8 mouse cellular contexts compared by ENCODE assay signal in genomic region chr1:164798471-164798922, GRCm38 (mm10). TPM values are rescaled to one million over a fixed set of nuclear protein-coding genes. Genes with fewer than 3 reads are reported as not detected.
DNase-seq lines count a peak whose midpoint lies in the region; ATAC-seq lines count a peak whose summit lies in the region.
"Had no signal": no experiment of that assay in that cellular context is flagged by ENCODE, and none has a peak within 500 bp of the region (broad histone marks: within the 10 kb centered on the region; RNA-seq: fewer than 3 reads in every experiment).

No protein-coding gene starts in this region.

- no peaks in the 10 kb centered on the region for H3K27me3 ChIP-seq in kidney, embryonic 16.5 days (ENCODE audit: insufficient read depth, low read length)
- H3K27me3 ChIP-seq in stomach, embryonic 15.5 days (replicated peaks): no peaks in the 10 kb centered on the region
- H3K27me3 ChIP-seq in hindbrain, embryonic 11.5 days (ENCODE audit: control insufficient read depth, insufficient read depth, low read length): no peaks in the 10 kb centered on the region

- no peak overlapping the region for H3K9ac ChIP-seq in kidney, embryonic 16.5 days (replicated peaks; ENCODE audit: low read length)
- H3K9ac ChIP-seq in stomach, embryonic 15.5 days: no peak overlapping the region
- H3K9ac ChIP-seq in hindbrain, embryonic 11.5 days (ENCODE audit: low read depth, low read length): no peak overlapping the region

- 44% methylated on average over 1 of the region's 1 CpGs for WGBS in kidney, embryonic 16.5 days
- 55% methylated on average over 1 of the region's 1 CpGs for WGBS in stomach, embryonic 15.5 days
- 30% methylated on average over 1 of the region's 1 CpGs for WGBS in hindbrain, embryonic 11.5 days

- no peak overlapping the region for H3K4me2 ChIP-seq in kidney, embryonic 16.5 days (replicated peaks; ENCODE audit: low read depth, low read length)
- H3K4me2 ChIP-seq in stomach, embryonic 15.5 days: 0 out of 2 replicates have a peak overlapping the region, but pooled peaks have one; percentile 8
- no peak overlapping the region for H3K4me2 ChIP-seq in hindbrain, embryonic 11.5 days (replicated peaks; ENCODE audit: low read depth, low read length)

- no peaks in the 10 kb centered on the region for H3K4me1 ChIP-seq in kidney, embryonic 16.5 days (ENCODE audit: insufficient read depth, low read length)
- H3K4me1 ChIP-seq in stomach, embryonic 15.5 days: 0 out of 2 replicates have a peak, but pooled peaks cover 10% of the 10 kb centered on the region
- no peaks in the 10 kb centered on the region for H3K4me1 ChIP-seq in hindbrain, embryonic 11.5 days (replicated peaks; ENCODE audit: control insufficient read depth, insufficient read depth, low read length)

- peak; percentile 11 for DNase-seq in ovary, postnatal 36 days (ENCODE audit: low spot score)
- DNase-seq in ovary, adult 18-20 months (ENCODE audit: low spot score): no peak
- DNase-seq in gastrocnemius, postnatal 10 days: peak; percentile 25
- no peak for DNase-seq in hindbrain, embryonic 11.5 days (ENCODE audit: low spot score)
- no peak for DNase-seq in frontal cortex, adult 2 months (ENCODE audit: extremely low spot score in 1 of 2, low spot score in 1 of 2)
- DNase-seq: thymus, postnatal 36 days had no signal

- no peak overlapping the region for H3K4me3 ChIP-seq in kidney, embryonic 16.5 days (ENCODE audit: low read length)
- H3K4me3 ChIP-seq in stomach, embryonic 15.5 days (replicated peaks): no peak overlapping the region
- H3K4me3 ChIP-seq in hindbrain, embryonic 11.5 days (ENCODE audit: low read depth, low read length): no peak overlapping the region

- H3K36me3 ChIP-seq in kidney, embryonic 16.5 days (ENCODE audit: insufficient read depth, low read length): no peaks in the 10 kb centered on the region
- H3K36me3 ChIP-seq in stomach, embryonic 15.5 days: no peaks in the 10 kb centered on the region
- no peaks in the 10 kb centered on the region for H3K36me3 ChIP-seq in hindbrain, embryonic 11.5 days (ENCODE audit: control insufficient read depth, insufficient read depth, low read length)

- H3K27ac ChIP-seq in kidney, embryonic 16.5 days (ENCODE audit: low read length): no peak overlapping the region
- peak overlapping the region; percentile 59 for H3K27ac ChIP-seq in stomach, embryonic 15.5 days
- no peak overlapping the region for H3K27ac ChIP-seq in hindbrain, embryonic 11.5 days (ENCODE audit: low read depth, low read length)

- ATAC-seq in kidney, embryonic 16.5 days (ENCODE audit: low FRiP score, low TSS enrichment): 0 out of 2 replicates have a peak, but pooled peaks have one; percentile 36
- peak; percentile 14; the same call in 1 of the 2 replicates for ATAC-seq in stomach, embryonic 15.5 days (ENCODE audit: insufficient read depth, low FRiP score, low read depth)
- ATAC-seq in hindbrain, embryonic 11.5 days (ENCODE audit: low FRiP score): no peak

- no peaks in the 10 kb centered on the region for H3K9me3 ChIP-seq in kidney, embryonic 16.5 days (ENCODE audit: low read length)
- H3K9me3 ChIP-seq in stomach, embryonic 15.5 days: no peaks in the 10 kb centered on the region
- no peaks in the 10 kb centered on the region for H3K9me3 ChIP-seq in hindbrain, embryonic 11.5 days (ENCODE audit: control insufficient read depth, low read length)

RNA-seq across cellular contexts. Expression of gene Dpt, which starts 2.1 kb away (rescaled TPM):
- total RNA-seq in gastrocnemius, postnatal 10 days (2021): 100 to 1,000 TPM; 128 to 135 TPM
- 3.5 and 6.0 TPM in 2 replicates for polyA plus RNA-seq in kidney, embryonic 16.5 days (2015; fragmentation: Nextera tagmentation; extraction: Ambion mirVana)
- polyA plus RNA-seq in stomach, embryonic 15.5 days (2015; fragmentation: Nextera tagmentation; extraction: Ambion mirVana): 36.5 and 48.9 TPM in 2 replicates
- 0.12 and 0.14 TPM in 2 replicates for polyA plus RNA-seq in hindbrain, embryonic 11.5 days (2014; fragmentation: Nextera tagmentation; extraction: Ambion mirVana)
- polyA plus RNA-seq in frontal cortex, adult 2 months (2012; rRNA removed): 0.30 and 0.36 TPM in 2 replicates

Comparison
In these comparisons a context has a peak if more than half of its experiments do, and no peak if none do; other contexts are left out.
1. DNase-seq: peak in ovary, postnatal 36 days (single experiment) and gastrocnemius, postnatal 10 days (single experiment); none in ovary, adult 18-20 months (single experiment), hindbrain, embryonic 11.5 days (single experiment) and frontal cortex, adult 2 months (0 of 2).